Mouse (Mus musculus) liver, adult 2 months (tissue): ENCODE data around the gene Bcl11a. TPM values are rescaled to one million over a fixed set of nuclear protein-coding genes. Genes with fewer than 3 reads are reported as not detected.

Experiments
- DNase-seq: peaks from one replicate; pipeline ENCODE4 v3.0.0-alpha.2; 2011; ENCODE audit warnings: low read depth, low spot score; ENCODE audit errors: extremely low read depth
- H3K27ac ChIP-seq: fragments of 200-500 bp; replicated peaks from 2 replicates; pipeline ENCODE4 v1.5.1; 2012; ENCODE audit warnings: low read depth, mild to moderate bottlenecking, control low read depth, inconsistent platforms, low read length; ENCODE audit not compliant: insufficient read depth
- H3K27me3 ChIP-seq: fragments of 200-500 bp; 2 replicates; pipeline ENCODE4 v1.6.1; 2012; ENCODE audit warnings: mild to moderate bottlenecking, moderate library complexity, low read length, inconsistent platforms; ENCODE audit not compliant: control insufficient read depth, insufficient read depth
- H3K36me3 ChIP-seq: fragments of 200-500 bp; 2 replicates; pipeline ENCODE4 v1.6.1; 2012; ENCODE audit warnings: low read length, inconsistent platforms; ENCODE audit not compliant: control insufficient read depth, insufficient read depth
- H3K4me1 ChIP-seq: fragments of 200-500 bp; 2 replicates; pipeline ENCODE4 v1.6.1; 2011; ENCODE audit warnings: low read length; ENCODE audit not compliant: control insufficient read depth, insufficient read depth
- H3K4me3 ChIP-seq: fragments of 200-500 bp; 2 replicates; pipeline ENCODE4 v1.5.1; 2011; ENCODE audit warnings: low read depth, mild to moderate bottlenecking, control low read depth, low read length, moderate library complexity; ENCODE audit not compliant: insufficient read depth
- H3K79me2 ChIP-seq: fragments of 200-500 bp; 2 replicates; pipeline ENCODE4 v1.6.1; 2012; ENCODE audit warnings: inconsistent platforms, mild to moderate bottlenecking, low read length, moderate library complexity; ENCODE audit not compliant: control insufficient read depth, insufficient read depth
- H3K9ac ChIP-seq: fragments of 200-500 bp; 2 replicates; pipeline ENCODE4 v1.6.1; 2012; ENCODE audit warnings: low read depth, mild to moderate bottlenecking, control low read depth, inconsistent platforms, low read length
- CTCF ChIP-seq: fragments of 200-500 bp; IDR thresholded peaks from 2 replicates; pipeline ENCODE4 v1.5.1; 2011; ENCODE audit warnings: low read depth, low read length, control low read depth
- POLR2A ChIP-seq: fragments of 200-500 bp; IDR thresholded peaks from 2 replicates; pipeline ENCODE4 v1.6.1; 2011; ENCODE audit warnings: low read length, control low read depth; ENCODE audit not compliant: insufficient read depth; ENCODE audit errors: extremely low read depth
- WGBS: fragments of 180-500 bp; shearing (Covaris S2); methylation state at CpG from one replicate; pipeline ENCODE4 v1.1.7; 2018; 5-methylcytosine and 5-hydroxymethylcytosine counted together
- polyA plus RNA-seq: library from polyadenylated mRNA; depleted of rRNA; stranded (reverse); fragments of >200 nt; gene quantifications from 2 replicates; pipeline ENCODE4 v1.2.3, GENCODE M21; 2012
- total RNA-seq: library from RNA; depleted of rRNA; stranded (reverse); fragments of >200 nt; gene quantifications from 2 replicates; pipeline ENCODE4 v1.2.3, GENCODE M21; 2014

Gene Bcl11a
- total and polyA plus RNA-seq, 2 experiments: 0.09 to 0.13 TPM

- no peaks in the 10 kb centered on the region for H3K79me2 ChIP-seq
- no peak for DNase-seq
- H3K27ac ChIP-seq: no peak overlapping the region
- H3K4me1 ChIP-seq: no peaks in the 10 kb centered on the region
- H3K36me3 ChIP-seq: no peaks in the 10 kb centered on the region
- no peaks in the 10 kb centered on the region for H3K27me3 ChIP-seq
- 47% methylated on average over 7 of the region's 7 CpGs for WGBS
- H3K4me3 ChIP-seq: no peak overlapping the region
- no peak overlapping the region for H3K9ac ChIP-seq
- TF ChIP-seq CTCF: no peak
- TF ChIP-seq POLR2A: no peak
Measured at GRCm38 (mm10) chr11:24099886-24100293, 22.0 kb downstream of the Bcl11a start.

- Histone ChIP-seq H3K4me1 (no peaks in the 10 kb centered on the region), H3K79me2 (no peaks in the 10 kb centered on the region), H3K9ac (no peak overlapping the region), H3K4me3 (no peak overlapping the region), H3K27ac (no peak overlapping the region), H3K36me3 (no peaks in the 10 kb centered on the region), H3K27me3 (no peaks in the 10 kb centered on the region)
- DNase-seq: no peak
- 78% methylated on average over 4 of the region's 4 CpGs for WGBS
- no peak for TF ChIP-seq CTCF
- TF ChIP-seq POLR2A: no peak
Measured at GRCm38 (mm10) chr11:24100449-24101070, 22.7 kb downstream of the Bcl11a start.

GRCm38 (mm10) chr11:24101625-24102024 lies 23.8 kb downstream of the Bcl11a start:
- DNase-seq: no peak
- TF ChIP-seq POLR2A (no peak), CTCF (no peak)
- no peaks in the 10 kb centered on the region for H3K79me2 ChIP-seq
- no peak overlapping the region for H3K27ac ChIP-seq
- H3K9ac ChIP-seq: no peak overlapping the region
- WGBS: 93% methylated on average over 3 of the region's 3 CpGs
- no peak overlapping the region for H3K4me3 ChIP-seq
- no peaks in the 10 kb centered on the region for H3K27me3 ChIP-seq
- H3K36me3 ChIP-seq: no peaks in the 10 kb centered on the region
- no peaks in the 10 kb centered on the region for H3K4me1 ChIP-seq

GRCm38 (mm10) chr11:24102372-24102771 lies 24.5 kb downstream of the Bcl11a start:
- H3K36me3 ChIP-seq: no peaks in the 10 kb centered on the region
- TF ChIP-seq POLR2A (no peak), CTCF (no peak)
- no peaks in the 10 kb centered on the region for H3K27me3 ChIP-seq
- no peak overlapping the region for H3K27ac ChIP-seq
- no peak overlapping the region for H3K4me3 ChIP-seq
- no peaks in the 10 kb centered on the region for H3K79me2 ChIP-seq
- WGBS: 73% methylated on average over 2 of the region's 2 CpGs
- DNase-seq: no peak
- H3K9ac ChIP-seq: no peak overlapping the region
- H3K4me1 ChIP-seq: no peaks in the 10 kb centered on the region

GRCm38 (mm10) chr11:24103128-24103742 lies 25.4 kb downstream of the Bcl11a start:
- no peak overlapping the region for H3K27ac ChIP-seq

GRCm38 (mm10) chr11:24107414-24107813 lies 29.6 kb downstream of the Bcl11a start:
- Histone ChIP-seq H3K27me3 (no peaks in the 10 kb centered on the region), H3K36me3 (no peaks in the 10 kb centered on the region), H3K79me2 (no peaks in the 10 kb centered on the region), H3K4me1 (no peaks in the 10 kb centered on the region), H3K27ac (no peak overlapping the region), H3K9ac (no peak overlapping the region), H3K4me3 (no peak overlapping the region)
- DNase-seq: no peak
- TF ChIP-seq POLR2A (no peak), CTCF (no peak)
- WGBS: 90% methylated on average over 5 of the region's 5 CpGs

More at GRCm38 (mm10) chr11:24103128-24103742, 25.4 kb downstream of the Bcl11a start:
- Histone ChIP-seq H3K4me3 (no peak overlapping the region), H3K36me3 (no peaks in the 10 kb centered on the region), H3K79me2 (no peaks in the 10 kb centered on the region), H3K9ac (no peak overlapping the region), H3K4me1 (no peaks in the 10 kb centered on the region), H3K27me3 (no peaks in the 10 kb centered on the region)
- WGBS: 78% methylated on average over 6 of the region's 6 CpGs
- DNase-seq: no peak
- no peak for TF ChIP-seq CTCF
- no peak for TF ChIP-seq POLR2A
